16 mouse cellular contexts compared by ENCODE assay signal in genomic region chr11:91831113-91831512, GRCm38 (mm10).
"Had no signal": no experiment of that assay in that cellular context is flagged by ENCODE, and none has a peak within 500 bp of the region (broad histone marks: within the 10 kb centered on the region; RNA-seq: fewer than 3 reads in every experiment).

No protein-coding gene starts in this region.

- DNase-seq: retina, postnatal 1 day; right cerebral cortex, adult 18-20 months; right cerebral cortex, postnatal 14 days; right cerebral cortex, postnatal 25 days; right cerebral cortex, postnatal 4 days; spleen, adult 18-20 months; thymus, adult 18-20 months; thymus, adult 2 months; thymus, postnatal 14 days; thymus, postnatal 25 days; thymus, postnatal 36 days; thymus, postnatal 4 days had no signal

- H3K27me3 ChIP-seq: neural tube, embryonic 13.5 days; neural tube, embryonic 15.5 days; stomach, embryonic 15.5 days had no signal

- H3K4me2 ChIP-seq: neural tube, embryonic 13.5 days; neural tube, embryonic 15.5 days; stomach, embryonic 15.5 days had no signal

- H3K9me3 ChIP-seq: neural tube, embryonic 13.5 days; neural tube, embryonic 15.5 days; stomach, embryonic 15.5 days had no signal

- H3K4me1 ChIP-seq: neural tube, embryonic 13.5 days; neural tube, embryonic 15.5 days; stomach, embryonic 15.5 days had no signal

- H3K9ac ChIP-seq: neural tube, embryonic 13.5 days; neural tube, embryonic 15.5 days; stomach, embryonic 15.5 days had no signal

- H3K4me3 ChIP-seq: neural tube, embryonic 13.5 days; neural tube, embryonic 15.5 days; stomach, embryonic 15.5 days had no signal

- H3K27ac ChIP-seq: neural tube, embryonic 13.5 days; neural tube, embryonic 15.5 days; stomach, embryonic 15.5 days; stomach, postnatal 0 days had no signal

- H3K36me3 ChIP-seq: neural tube, embryonic 13.5 days; neural tube, embryonic 15.5 days; stomach, embryonic 15.5 days had no signal
